Mouse (Mus musculus) cortical plate, adult 2 months (tissue): ENCODE data around the gene Arhgef26. TPM values are rescaled to one million over a fixed set of nuclear protein-coding genes. Genes with fewer than 3 reads are reported as not detected.

Source experiments
- H3K27ac ChIP-seq: fragments of 200-500 bp; 2 replicates; pipeline ENCODE4 v1.5.1; 2012; ENCODE audit warnings: low read length, control low read depth, inconsistent platforms; ENCODE audit not compliant: insufficient read depth
- H3K4me1 ChIP-seq: fragments of 200-500 bp; 2 replicates; pipeline ENCODE4 v1.6.1; 2011; ENCODE audit warnings: low read length; ENCODE audit not compliant: control insufficient read depth, insufficient read depth
- H3K4me3 ChIP-seq: fragments of 200-500 bp; 2 replicates; pipeline ENCODE4 v1.5.1; 2011; ENCODE audit warnings: mild to moderate bottlenecking, low read length, control low read depth; ENCODE audit not compliant: insufficient read depth
- CTCF ChIP-seq: fragments of 200-500 bp; IDR thresholded peaks from 2 replicates; pipeline ENCODE4 v1.5.1; 2011; ENCODE audit warnings: mild to moderate bottlenecking, control low read depth, low read length; ENCODE audit not compliant: insufficient read depth; ENCODE audit errors: extremely low read depth
- POLR2A ChIP-seq: fragments of 200-500 bp; IDR thresholded peaks from 2 replicates; pipeline ENCODE4 v1.6.1; 2011; ENCODE audit warnings: mild to moderate bottlenecking, low read length, control low read depth; ENCODE audit not compliant: insufficient read depth; ENCODE audit errors: extremely low read depth
- polyA plus RNA-seq: library from polyadenylated mRNA; depleted of rRNA; stranded (reverse); fragments of >200 nt; gene quantifications from 2 replicates; pipeline ENCODE4 v1.2.3, GENCODE M21; 2012; rRNA removed

Gene Arhgef26
- polyA plus RNA-seq, result 15.2 and 18.2 TPM in 2 replicates

GRCm38 (mm10) chr3:62338044-62338443 lies at the start of gene Arhgef26:
Gene Arhgef26 (plus strand): TSS chr3:62338344.
- TF ChIP-seq POLR2A (no peak), CTCF (no peak)
- Histone ChIP-seq H3K27ac (0 out of 2 replicates have a peak within 1 kb of the TSS, but pooled peaks have one; percentile 28), H3K4me3 (peak within 1 kb of the TSS; percentile 79), H3K4me1 (peaks cover 1% of the 10 kb centered on the region; the same call in 1 of the 2 replicates)

- H3K27ac ChIP-seq, result no peak overlapping the region
- no peak for TF ChIP-seq POLR2A
- no peak overlapping the region for H3K4me3 ChIP-seq
- no peaks in the 10 kb centered on the region for H3K4me1 ChIP-seq
Observed at GRCm38 (mm10) chr3:62310493-62310892, 27.7 kb upstream of the Arhgef26 start.

GRCm38 (mm10) chr3:62311224-62311623 lies 26.9 kb upstream of the Arhgef26 start:
- TF ChIP-seq POLR2A (no peak), CTCF (no peak)
- no peak overlapping the region for H3K27ac ChIP-seq
- no peak overlapping the region for H3K4me3 ChIP-seq
- H3K4me1 ChIP-seq, result no peaks in the 10 kb centered on the region

GRCm38 (mm10) chr3:62324708-62325107 lies 13.4 kb upstream of the Arhgef26 start:
- H3K27ac ChIP-seq, result no peak overlapping the region
- TF ChIP-seq CTCF (no peak), POLR2A (no peak)

GRCm38 (mm10) chr3:62327903-62328302 lies 10.2 kb upstream of the Arhgef26 start:
- TF ChIP-seq POLR2A (no peak), CTCF (no peak)
- no peaks in the 10 kb centered on the region for H3K4me1 ChIP-seq
- no peak overlapping the region for H3K27ac ChIP-seq
- no peak overlapping the region for H3K4me3 ChIP-seq

More at GRCm38 (mm10) chr3:62324708-62325107, 13.4 kb upstream of the Arhgef26 start:
- Histone ChIP-seq H3K4me3 (no peak overlapping the region), H3K4me1 (no peaks in the 10 kb centered on the region)

GRCm38 (mm10) chr3:62338461-62338853 lies 313 bp downstream of the Arhgef26 start:
- Histone ChIP-seq H3K4me1 (peaks cover 1% of the 10 kb centered on the region; the same call in 1 of the 2 replicates), H3K4me3 (peak overlapping the region; percentile 79), H3K27ac (no peak overlapping the region)
- TF ChIP-seq CTCF (no peak), POLR2A (no peak)

GRCm38 (mm10) chr3:62338854-62339515 lies 841 bp downstream of the Arhgef26 start:
- Histone ChIP-seq H3K4me3 (peak overlapping the region; percentile 79), H3K27ac (peak overlapping the region; percentile 28; the same call in 1 of the 2 replicates), H3K4me1 (peaks cover 1% of the 10 kb centered on the region; the same call in 1 of the 2 replicates)
- TF ChIP-seq CTCF, result no peak
- TF ChIP-seq POLR2A, result 0 out of 2 replicates have a peak, but pooled peaks have one; percentile 37

GRCm38 (mm10) chr3:62339516-62340051 lies 1.4 kb downstream of the Arhgef26 start:
- Histone ChIP-seq H3K4me1 (peaks cover 1% of the 10 kb centered on the region; the same call in 1 of the 2 replicates), H3K4me3 (peak overlapping the region; percentile 79), H3K27ac (peak overlapping the region; percentile 28; the same call in 1 of the 2 replicates)
- TF ChIP-seq POLR2A (no peak), CTCF (no peak)

GRCm38 (mm10) chr3:62340154-62340760 lies 2.1 kb downstream of the Arhgef26 start:
- Histone ChIP-seq H3K4me3 (peak overlapping the region; percentile 79), H3K4me1 (peaks cover 1% of the 10 kb centered on the region; the same call in 1 of the 2 replicates), H3K27ac (no peak overlapping the region; the same call in 1 of the 2 replicates)
- no peak for TF ChIP-seq CTCF
- no peak for TF ChIP-seq POLR2A

- peaks cover 1% of the 10 kb centered on the region; the same call in 1 of the 2 replicates for H3K4me1 ChIP-seq
- no peak for TF ChIP-seq CTCF
- no peak for TF ChIP-seq POLR2A
- H3K4me3 ChIP-seq, result peak overlapping the region; percentile 79; the same call in 1 of the 2 replicates
- H3K27ac ChIP-seq, result no peak overlapping the region
Observed at GRCm38 (mm10) chr3:62340861-62341260, 2.7 kb downstream of the Arhgef26 start.
